Mouse (Mus musculus): ENCODE measurements around the gene Rps29.
"Not testable (repeated sequence)": the region's sequence is repeated elsewhere in the genome, so short reads cannot be mapped to it uniquely, and the experiment has no call there.

Gene Rps29

DNA sequence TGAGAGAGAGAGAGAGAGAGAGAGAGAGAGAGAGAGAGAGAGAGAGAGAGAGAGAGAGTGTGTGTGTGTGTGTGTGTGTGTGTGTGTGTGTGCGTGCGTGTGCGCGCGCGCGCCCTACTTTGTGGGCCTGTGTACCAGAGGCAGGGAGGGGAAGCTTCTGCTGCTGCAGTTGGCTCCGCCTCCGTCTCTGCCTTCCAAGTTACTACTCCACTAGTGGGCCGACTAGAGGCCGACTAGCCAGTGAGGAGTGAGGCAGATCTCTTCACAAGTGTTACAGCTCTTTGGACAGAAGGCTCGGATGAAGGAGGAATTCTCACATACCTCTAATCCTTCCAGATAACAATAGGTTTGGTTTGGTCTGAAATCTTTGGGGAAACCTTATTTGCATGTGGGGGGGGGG, 20.4 kb upstream of the Rps29 start:
- no peak for DNase-seq (ENCODE audit: low spot score in 2 of 2)

- no peak for DNase-seq (ENCODE audit: low spot score in 2 of 2)
Observed at GRCm38 (mm10) chr12:69177526-69177925, 18.5 kb upstream of the Rps29 start.

DNA sequence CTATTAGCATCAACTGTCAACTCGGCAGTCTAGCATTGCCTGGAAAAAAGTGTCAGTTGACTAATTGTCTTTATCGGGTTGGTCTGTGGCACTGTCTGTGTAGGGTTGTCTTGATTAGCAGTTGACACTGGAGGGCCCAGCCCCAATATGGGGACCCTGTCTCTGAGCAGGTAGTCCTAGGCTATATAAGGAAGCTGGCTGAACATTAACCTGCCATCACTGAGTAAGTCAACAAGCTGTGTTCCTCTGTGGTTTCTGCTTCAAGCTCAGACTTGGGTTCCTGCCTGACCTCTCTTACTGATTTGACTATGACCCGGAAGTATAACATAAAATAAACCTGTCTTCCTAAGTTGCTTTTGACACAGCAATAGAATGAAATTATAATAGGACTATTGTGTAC, 17.0 kb upstream of the Rps29 start:
- no peak for DNase-seq (ENCODE audit: low spot score in 2 of 2)

GRCm38 (mm10) chr12:69171307-69171706, 12.3 kb upstream of the Rps29 start:
- DNase-seq (ENCODE audit: low spot score in 2 of 2), result no peak

DNA sequence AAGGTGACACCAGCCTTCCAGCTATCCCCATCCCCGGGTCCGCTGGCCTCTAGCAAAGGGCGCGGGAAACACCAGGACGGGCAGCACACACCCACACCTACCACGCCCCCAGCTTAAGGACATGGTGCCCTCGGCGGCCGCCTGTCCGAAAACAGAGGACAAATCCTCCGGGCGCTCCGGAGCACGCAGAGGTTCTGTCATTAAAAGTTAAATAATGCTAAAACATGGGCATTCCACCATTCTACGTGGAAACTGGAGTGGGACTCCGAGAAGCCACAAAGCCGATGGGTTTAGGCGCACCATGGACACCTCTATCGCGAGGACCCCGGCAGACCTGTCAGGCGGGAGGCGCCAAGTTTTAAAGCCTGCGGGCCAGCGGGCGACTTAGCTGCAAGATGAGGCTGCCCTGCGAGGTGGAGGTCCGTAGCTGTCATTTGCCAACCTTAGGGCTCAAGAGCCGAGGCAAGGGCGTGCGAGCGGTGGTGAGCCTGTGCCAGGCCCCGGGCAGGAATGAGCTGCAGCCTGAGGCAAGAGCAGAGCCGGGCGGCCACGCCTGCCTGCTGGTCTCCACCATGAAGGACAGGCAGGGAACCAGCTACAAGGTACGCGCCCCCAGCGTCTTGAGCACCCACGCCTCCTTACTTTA, 9.6 kb upstream of the Rps29 start, which contains the start of gene Lrr1:
Gene Lrr1, plus strand, starts transcription at position 354 of the 646 bp plus-strand sequence.
- DNase-seq (ENCODE audit: low spot score in 2 of 2), result peak; percentile 79

DNA sequence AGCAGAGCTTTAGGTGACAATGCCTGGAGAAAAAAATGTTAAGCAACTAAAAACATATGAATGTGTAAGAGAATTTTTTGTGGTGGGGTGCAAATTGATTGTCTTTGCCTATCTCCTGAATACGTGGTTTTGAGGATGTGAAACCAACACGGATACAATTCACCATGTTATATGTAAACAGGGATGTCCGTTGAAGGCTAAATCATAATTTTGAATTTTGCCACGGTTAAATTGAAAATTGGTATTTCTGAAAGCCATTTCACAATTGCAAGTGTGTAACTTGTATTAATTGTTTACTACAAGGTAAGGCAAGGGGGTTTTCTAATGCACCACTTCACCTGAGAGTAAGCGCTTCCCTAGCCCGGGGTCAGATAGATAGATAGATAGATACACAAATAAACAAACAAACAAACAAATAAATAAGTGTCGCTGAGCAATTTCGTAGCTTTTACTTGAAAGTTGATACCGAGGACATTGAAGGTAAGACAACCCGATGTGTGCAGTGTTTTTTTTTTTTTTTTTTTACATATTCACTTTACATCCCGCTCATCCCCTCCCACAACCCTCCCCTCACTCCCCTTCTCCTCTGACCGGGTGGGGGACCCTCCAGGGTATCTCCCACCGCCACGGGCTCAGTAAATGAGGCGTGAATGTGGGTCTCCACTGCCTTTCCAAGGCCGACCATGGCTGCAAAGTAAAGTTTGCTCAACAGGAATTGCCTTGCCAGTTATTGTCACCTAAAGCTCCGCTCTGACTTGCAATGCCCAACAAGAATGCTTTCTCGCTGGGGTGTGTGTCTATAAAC, 8.9 kb upstream of the Rps29 start:
- DNase-seq (ENCODE audit: low spot score in 2 of 2), result no peak

GRCm38 (mm10) chr12:69166861-69167581, 8.0 kb upstream of the Rps29 start:
- DNase-seq (ENCODE audit: low spot score in 2 of 2), result not testable (repeated sequence)

DNA sequence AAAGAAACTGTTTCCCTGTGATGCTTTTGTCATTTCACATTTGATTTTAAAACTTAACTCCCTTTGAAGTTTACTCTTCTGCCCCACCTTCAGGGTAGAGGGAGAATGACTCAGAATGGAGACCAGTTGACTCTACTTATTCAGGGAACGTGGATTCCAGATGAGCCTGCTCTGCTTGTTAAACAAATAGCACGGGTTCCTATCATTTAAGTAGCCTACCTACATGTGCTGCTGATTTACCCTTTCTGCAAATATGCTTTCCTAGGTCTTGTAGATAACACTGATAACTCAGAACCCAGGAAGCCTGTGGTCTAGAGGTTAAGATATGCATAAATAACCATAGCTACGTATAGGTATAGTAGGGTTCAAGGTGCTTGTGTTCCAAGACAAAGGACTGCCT, 5.9 kb upstream of the Rps29 start:
- DNase-seq (ENCODE audit: low spot score in 2 of 2), result no peak

DNA sequence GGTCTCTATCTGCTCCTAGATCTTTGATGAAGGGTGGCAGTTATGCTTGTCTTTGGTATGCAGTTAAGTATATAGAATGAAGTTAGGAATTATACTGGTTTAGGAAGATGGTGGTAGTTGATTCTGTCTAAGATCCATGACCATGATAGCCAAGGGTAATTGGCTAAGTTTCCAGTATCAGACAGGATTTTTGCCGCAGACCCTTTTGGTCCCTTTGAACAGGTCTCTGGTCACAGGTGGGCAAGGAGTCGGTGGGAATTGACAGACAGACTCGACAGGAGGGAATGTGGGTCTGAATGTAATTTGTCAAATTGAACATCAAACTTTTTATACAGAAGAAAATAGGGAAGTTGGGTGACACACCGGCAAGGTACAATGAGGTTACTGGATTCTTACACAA, 4.6 kb upstream of the Rps29 start:
- DNase-seq (ENCODE audit: low spot score in 2 of 2), result not testable (repeated sequence)

- not testable (repeated sequence) for DNase-seq (ENCODE audit: low spot score in 2 of 2)
Observed at GRCm38 (mm10) chr12:69160677-69161076, 1.7 kb upstream of the Rps29 start.

GRCm38 (mm10) chr12:69159578-69159940, 573 bp upstream of the Rps29 start:
- peak in 1 of 2 experiments; percentile 41 for DNase-seq (ENCODE audit: low spot score in 2 of 2)

GRCm38 (mm10) chr12:69158366-69158764, 621 bp downstream of the Rps29 start:
- DNase-seq (ENCODE audit: low spot score in 2 of 2), result no peak

- DNase-seq (ENCODE audit: low spot score in 2 of 2), result no peak
Observed at GRCm38 (mm10) chr12:69157107-69157506, 1.9 kb downstream of the Rps29 start.

- no peak for DNase-seq (ENCODE audit: low spot score in 2 of 2)
Observed at GRCm38 (mm10) chr12:69156436-69156835, 2.5 kb downstream of the Rps29 start.

DNA sequence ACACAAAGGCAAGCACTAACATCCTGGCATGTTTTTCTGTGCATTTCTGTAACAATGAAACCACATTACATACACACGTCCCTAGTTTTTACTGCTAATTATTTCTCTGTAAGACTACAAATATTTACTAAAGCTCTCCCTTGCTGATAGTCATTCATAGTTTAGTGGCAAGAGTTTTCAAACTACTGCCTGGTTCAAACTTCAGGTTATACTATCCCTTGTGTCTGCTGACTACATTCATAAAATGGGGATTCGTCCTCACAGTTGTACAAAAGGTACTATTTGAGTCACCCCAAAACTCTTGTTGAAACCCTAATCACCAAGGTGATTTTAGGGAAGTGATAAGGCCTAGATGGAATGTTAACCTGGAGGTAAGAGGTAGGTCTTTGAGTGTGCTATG, 3.1 kb downstream of the Rps29 start:
- DNase-seq (ENCODE audit: low spot score in 2 of 2), result no peak

DNA sequence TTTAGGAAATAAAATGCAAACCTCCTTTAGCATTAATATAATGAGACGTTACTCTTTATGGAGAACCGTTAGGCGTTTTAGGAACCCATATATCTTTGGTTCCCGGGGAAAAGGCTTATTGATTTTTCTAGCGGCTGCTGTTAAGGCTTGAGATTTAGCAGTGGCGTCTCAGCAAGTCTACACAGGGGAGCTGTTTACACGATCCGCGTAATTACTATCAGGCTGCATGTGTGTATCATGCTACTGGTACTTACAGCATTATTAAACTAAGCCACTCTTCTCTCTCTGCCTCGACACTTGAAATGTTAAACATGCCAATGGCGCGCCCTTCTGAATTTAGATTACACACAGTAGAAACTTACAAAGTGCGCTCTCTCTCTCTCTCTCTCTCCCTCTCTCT, 8.9 kb downstream of the Rps29 start:
- no peak for DNase-seq (ENCODE audit: low spot score in 2 of 2)

GRCm38 (mm10) chr12:69147166-69147735, 11.7 kb downstream of the Rps29 start:
- DNase-seq (ENCODE audit: low spot score in 2 of 2), result no peak

- no peak for DNase-seq (ENCODE audit: low spot score in 2 of 2)
Observed at GRCm38 (mm10) chr12:69143460-69143859, 15.5 kb downstream of the Rps29 start.

GRCm38 (mm10) chr12:69139841-69140240, 19.1 kb downstream of the Rps29 start:
- no peak for DNase-seq (ENCODE audit: low spot score in 2 of 2)

- no peak for DNase-seq (ENCODE audit: low spot score in 2 of 2)
Observed at GRCm38 (mm10) chr12:69139201-69139600, 19.8 kb downstream of the Rps29 start.

GRCm38 (mm10) chr12:69131981-69132380, 27.0 kb downstream of the Rps29 start:
- DNase-seq (ENCODE audit: low spot score in 2 of 2), result no peak

DNA sequence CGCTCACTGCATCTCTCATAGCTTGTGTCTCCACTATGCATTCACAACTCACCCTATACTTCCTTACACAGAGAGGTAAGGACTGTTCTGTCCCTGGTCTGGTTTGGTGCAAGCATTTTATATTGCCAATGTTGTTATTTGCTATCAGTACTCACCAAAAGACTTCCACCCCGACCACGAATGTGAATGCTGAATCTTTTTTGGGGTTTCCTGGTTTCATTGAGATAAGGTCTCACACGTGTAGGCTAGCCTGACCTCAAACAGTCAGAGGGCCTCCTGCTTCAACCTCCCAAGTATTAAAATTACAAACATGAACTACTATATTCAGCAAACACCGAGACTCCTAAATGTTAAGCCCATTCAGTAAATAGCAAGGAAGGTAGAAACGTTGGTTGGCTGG, 27.7 kb downstream of the Rps29 start:
- DNase-seq (ENCODE audit: low spot score in 2 of 2), result no peak

All from spleen, postnatal 36 days (tissue).